Mouse (Mus musculus) midbrain, embryonic 16.5 days (tissue): ENCODE measurements around the gene Man2c1. TPM values are rescaled to one million over a fixed set of nuclear protein-coding genes. Genes with fewer than 3 reads are reported as not detected.

Source experiments
- ATAC-seq: fragments of 200-750 bp; cut with Nextera tagmentation; 2 replicates; pipeline ENCODE4 v1.8.0; 2017; ENCODE audit warnings: moderate TSS enrichment
- H3K27ac ChIP-seq: fragments of 300-500 bp; sonication (generic); 2 replicates; pipeline ENCODE4 v1.5.1; 2014; ENCODE audit warnings: mild to moderate bottlenecking, low read length, mixed read lengths
- H3K27me3 ChIP-seq: fragments of 300-500 bp; sonication (generic); 2 replicates; pipeline ENCODE4 v1.6.1; 2014; ENCODE audit warnings: low read depth, low read length, mixed read lengths; ENCODE audit not compliant: control insufficient read depth, insufficient read depth
- H3K36me3 ChIP-seq: fragments of 300-500 bp; sonication (generic); 2 replicates; pipeline ENCODE4 v1.6.1; 2014; ENCODE audit warnings: mild to moderate bottlenecking, low read length, moderate library complexity, mixed read lengths; ENCODE audit not compliant: control insufficient read depth, insufficient read depth
- H3K4me1 ChIP-seq: fragments of 300-500 bp; sonication (generic); 2 replicates; pipeline ENCODE4 v1.6.1; 2014; ENCODE audit warnings: mild to moderate bottlenecking, low read length, mixed read lengths; ENCODE audit not compliant: control insufficient read depth, insufficient read depth
- H3K4me2 ChIP-seq: fragments of 300-500 bp; sonication (generic); 2 replicates; pipeline ENCODE4 v1.6.1; 2014; ENCODE audit warnings: mild to moderate bottlenecking, low read length, mixed read lengths
- H3K4me3 ChIP-seq: fragments of 300-500 bp; sonication (generic); 2 replicates; pipeline ENCODE4 v1.5.1; 2014; ENCODE audit warnings: low read depth, mild to moderate bottlenecking, low read length, moderate library complexity, mixed read lengths
- H3K9ac ChIP-seq: fragments of 300-500 bp; sonication (generic); 2 replicates; pipeline ENCODE4 v1.6.1; 2014; ENCODE audit warnings: low read depth, low read length, mixed read lengths
- H3K9me3 ChIP-seq: fragments of 300-500 bp; sonication (generic); replicated peaks from 2 replicates; pipeline ENCODE4 v1.6.1; 2014; ENCODE audit warnings: mild to moderate bottlenecking, low read length, mixed read lengths; ENCODE audit not compliant: control insufficient read depth, poor library complexity, severe bottlenecking
- WGBS: fragments of 180-500 bp; shearing (Covaris S2); extraction: QIAGEN DNeasy Blood & Tissue Kit; methylation state at CpG from one replicate; pipeline ENCODE4 v1.1.7; 2014; 5-methylcytosine and 5-hydroxymethylcytosine counted together
- polyA plus RNA-seq: library from polyadenylated mRNA; unstranded; fragments of >200 nt; fragmentation: Nextera tagmentation; extraction: Ambion mirVana; gene quantifications from 2 replicates; pipeline ENCODE4 v1.2.1, GENCODE M21; 2015

The Man2c1 gene
- 94.0 TPM in 2 replicates for polyA plus RNA-seq

GRCm38 (mm10) chr9:57130577-57131433 is at the start of gene Man2c1:
Man2c1 (plus strand) TSS chr9:57130690.
- Histone ChIP-seq H3K36me3 (peaks cover 6% of the 10 kb centered on the region), H3K4me3 (peak within 1 kb of the TSS; percentile 61), H3K27ac (peak within 1 kb of the TSS; percentile 91), H3K4me2 (peak within 1 kb of the TSS; percentile 80), H3K27me3 (no peaks in the 10 kb centered on the region), H3K4me1 (peaks cover 11% of the 10 kb centered on the region), H3K9me3 (no peaks in the 10 kb centered on the region), H3K9ac (peak within 1 kb of the TSS; percentile 73)
- peak; percentile 94 for ATAC-seq
- WGBS, result under 1% methylated on average over 58 of the region's 58 CpGs

GRCm38 (mm10) chr9:57082236-57082635 is 48.3 kb upstream of the Man2c1 start:
- 81% methylated on average over 3 of the region's 3 CpGs for WGBS
- Histone ChIP-seq H3K27ac (no peak overlapping the region), H3K27me3 (no peaks in the 10 kb centered on the region), H3K36me3 (peaks cover 2% of the 10 kb centered on the region; the same call in 1 of the 2 replicates), H3K4me1 (peaks cover 11% of the 10 kb centered on the region), H3K9ac (no peak overlapping the region), H3K4me2 (no peak overlapping the region), H3K9me3 (no peaks in the 10 kb centered on the region), H3K4me3 (no peak overlapping the region)
- ATAC-seq, result no peak

DNA sequence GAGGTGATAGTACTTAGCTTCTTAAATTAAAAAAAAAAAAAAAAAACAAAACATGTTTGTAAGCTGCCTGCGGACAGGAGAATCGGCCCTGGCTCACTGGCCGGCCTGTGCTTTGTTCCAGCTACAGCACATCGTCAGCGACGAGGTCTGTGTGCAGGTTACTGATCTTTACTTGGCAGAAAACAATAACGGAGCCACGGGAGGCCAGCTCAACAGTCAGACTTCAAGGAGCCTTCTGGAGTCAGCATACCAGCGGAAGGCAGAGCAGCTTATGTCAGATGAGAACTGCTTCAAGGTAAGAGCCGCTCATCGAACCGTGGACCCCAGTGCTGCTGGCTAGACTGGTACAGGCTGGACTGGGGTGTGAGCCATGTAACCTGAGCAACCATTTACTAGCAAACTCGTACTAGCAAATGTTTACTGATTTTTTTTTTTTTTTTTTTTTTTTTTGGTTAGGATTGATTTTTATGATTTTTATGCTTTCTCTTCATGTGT is 13.2 kb upstream of the Man2c1 start:
- Histone ChIP-seq H3K27me3 (no peaks in the 10 kb centered on the region), H3K9ac (no peak overlapping the region), H3K4me2 (no peak overlapping the region), H3K4me3 (no peak overlapping the region), H3K36me3 (peaks cover 41% of the 10 kb centered on the region), H3K27ac (no peak overlapping the region), H3K9me3 (no peaks in the 10 kb centered on the region), H3K4me1 (no peaks in the 10 kb centered on the region)
- WGBS, result 88% methylated on average over 13 of the region's 13 CpGs
- ATAC-seq, result no peak

GRCm38 (mm10) chr9:57129641-57130040 is 849 bp upstream of the Man2c1 start:
- Histone ChIP-seq H3K27ac (no peak overlapping the region), H3K36me3 (peaks cover 9% of the 10 kb centered on the region)

DNA sequence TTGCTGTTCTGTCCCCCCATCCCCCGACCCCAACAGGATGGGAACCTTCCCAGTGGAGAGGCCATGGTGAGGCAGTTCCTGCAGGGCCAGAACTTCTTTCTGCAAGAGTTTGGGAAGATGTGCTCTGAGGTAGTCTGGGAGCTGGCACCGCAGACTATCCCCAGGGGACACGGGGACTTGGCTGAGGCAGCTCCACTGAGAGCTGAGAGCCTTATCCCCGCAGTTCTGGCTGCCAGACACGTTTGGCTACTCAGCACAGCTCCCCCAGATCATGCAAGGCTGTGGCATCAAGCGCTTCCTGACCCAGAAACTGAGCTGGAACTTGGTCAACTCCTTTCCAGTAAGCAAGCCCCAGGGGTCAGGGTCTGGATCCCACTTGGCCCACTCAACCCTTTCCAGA is 6.8 kb downstream of the Man2c1 start:
- peaks cover 28% of the 10 kb centered on the region for H3K36me3 ChIP-seq

More at GRCm38 (mm10) chr9:57129641-57130040, 849 bp upstream of the Man2c1 start:
- Histone ChIP-seq H3K4me3 (peak overlapping the region; percentile 61; the same call in 1 of the 2 replicates), H3K4me1 (peaks cover 11% of the 10 kb centered on the region), H3K9ac (peak overlapping the region; percentile 73; the same call in 1 of the 2 replicates), H3K27me3 (no peaks in the 10 kb centered on the region), H3K4me2 (peak overlapping the region; percentile 80), H3K9me3 (no peaks in the 10 kb centered on the region)
- ATAC-seq, result no peak

GRCm38 (mm10) chr9:57137777-57138176 is 7.3 kb downstream of the Man2c1 start:
- no peak for ATAC-seq

More for the DNA sequence above, 6.8 kb downstream of the Man2c1 start:
- ATAC-seq, result no peak
- no peaks in the 10 kb centered on the region for H3K27me3 ChIP-seq
- H3K27ac ChIP-seq, result no peak overlapping the region
- no peaks in the 10 kb centered on the region for H3K4me1 ChIP-seq
- no peak overlapping the region for H3K4me3 ChIP-seq
- WGBS, result 91% methylated on average over 6 of the region's 6 CpGs
- H3K9me3 ChIP-seq, result no peaks in the 10 kb centered on the region
- H3K9ac ChIP-seq, result no peak overlapping the region
- no peak overlapping the region for H3K4me2 ChIP-seq

GRCm38 (mm10) chr9:57138507-57138906 is 8.0 kb downstream of the Man2c1 start:
- Histone ChIP-seq H3K36me3 (peaks cover 30% of the 10 kb centered on the region), H3K9me3 (no peaks in the 10 kb centered on the region), H3K4me1 (no peaks in the 10 kb centered on the region), H3K9ac (no peak overlapping the region), H3K27me3 (no peaks in the 10 kb centered on the region), H3K4me2 (no peak overlapping the region), H3K4me3 (no peak overlapping the region), H3K27ac (no peak overlapping the region)
- 92% methylated on average over 6 of the region's 6 CpGs for WGBS
- ATAC-seq, result no peak

More at GRCm38 (mm10) chr9:57137777-57138176, 7.3 kb downstream of the Man2c1 start:
- H3K9me3 ChIP-seq, result no peaks in the 10 kb centered on the region
- WGBS, result 93% methylated on average over 9 of the region's 9 CpGs
- H3K4me2 ChIP-seq, result no peak overlapping the region
- H3K27me3 ChIP-seq, result no peaks in the 10 kb centered on the region
- H3K27ac ChIP-seq, result no peak overlapping the region
- H3K9ac ChIP-seq, result no peak overlapping the region
- H3K4me3 ChIP-seq, result no peak overlapping the region
- peaks cover 30% of the 10 kb centered on the region for H3K36me3 ChIP-seq
- no peaks in the 10 kb centered on the region for H3K4me1 ChIP-seq

GRCm38 (mm10) chr9:57139110-57139509 is 8.6 kb downstream of the Man2c1 start:
- no peak for ATAC-seq
- Histone ChIP-seq H3K9me3 (no peaks in the 10 kb centered on the region), H3K9ac (no peak overlapping the region), H3K4me3 (no peak overlapping the region), H3K36me3 (peaks cover 31% of the 10 kb centered on the region), H3K27me3 (no peaks in the 10 kb centered on the region), H3K4me2 (no peak overlapping the region), H3K27ac (no peak overlapping the region), H3K4me1 (no peaks in the 10 kb centered on the region)
- 89% methylated on average over 9 of the region's 9 CpGs for WGBS

DNA sequence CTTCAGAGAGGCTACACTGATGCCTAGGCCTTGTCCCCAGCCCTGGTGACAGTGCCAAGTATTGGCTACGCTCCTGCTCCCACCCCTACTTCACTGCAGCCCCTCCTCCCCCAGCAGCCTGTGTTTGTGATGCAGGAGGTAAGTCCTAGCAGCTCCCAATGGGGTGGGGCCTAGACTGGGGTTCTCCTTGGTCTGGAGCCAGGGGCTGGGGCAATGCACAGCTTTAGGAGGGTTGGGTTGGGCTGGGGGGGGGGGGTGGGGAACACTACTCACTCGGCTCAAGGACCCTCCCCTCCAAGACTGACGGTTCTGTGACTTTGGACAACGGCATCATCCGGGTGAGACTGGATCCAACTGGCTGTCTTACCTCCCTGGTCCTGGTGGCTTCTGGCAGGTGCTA is 9.1 kb downstream of the Man2c1 start:
- Histone ChIP-seq H3K4me1 (no peaks in the 10 kb centered on the region), H3K27ac (no peak overlapping the region), H3K4me3 (no peak overlapping the region), H3K9me3 (no peaks in the 10 kb centered on the region), H3K9ac (no peak overlapping the region), H3K36me3 (peaks cover 32% of the 10 kb centered on the region), H3K27me3 (no peaks in the 10 kb centered on the region), H3K4me2 (no peak overlapping the region)
- no peak for ATAC-seq
- 88% methylated on average over 5 of the region's 5 CpGs for WGBS
